Mouse (Mus musculus) mesoderm, embryonic 11.5 days (tissue): ENCODE results near the gene Tmod4.
A peak's percentile ranks its signal among the peaks of the same experiment; 100 is the strongest.

Experiments
- DNase-seq: peaks from one replicate; pipeline ENCODE4 v3.0.0-alpha.2; 2012; ENCODE audit warnings: low read depth, low spot score

Gene Tmod4

GRCm38 (mm10) chr3:95136336-95136735 lies 12.1 kb downstream of the Tmod4 start:
- DNase-seq = no peak

- DNase-seq = no peak
Measured at GRCm38 (mm10) chr3:95139586-95140288, 15.5 kb downstream of the Tmod4 start.

- no peak for DNase-seq
Measured at GRCm38 (mm10) chr3:95140289-95140595, 16.0 kb downstream of the Tmod4 start.

DNA sequence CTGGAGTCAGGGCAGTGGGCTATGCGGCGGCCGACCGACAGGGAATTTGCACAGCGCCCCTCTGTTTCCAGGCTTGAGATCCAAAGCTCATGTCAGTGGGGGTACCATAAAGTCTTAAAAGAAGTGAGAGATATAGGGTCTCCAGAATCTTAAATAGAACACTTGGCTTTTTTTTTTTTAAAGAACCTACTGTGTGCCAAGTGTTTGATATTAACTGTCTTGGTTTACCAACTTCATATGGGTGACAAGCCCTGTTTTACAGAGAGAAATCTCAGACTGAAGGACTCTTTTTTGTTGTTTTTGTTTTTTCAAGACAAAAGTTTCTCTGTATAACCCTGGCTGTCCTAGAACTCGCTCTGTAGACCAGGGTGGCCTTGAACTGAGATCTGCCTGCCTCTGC lies 16.5 kb downstream of the Tmod4 start:
- no peak for DNase-seq

GRCm38 (mm10) chr3:95141474-95141873 lies 17.2 kb downstream of the Tmod4 start:
- no peak for DNase-seq

DNA sequence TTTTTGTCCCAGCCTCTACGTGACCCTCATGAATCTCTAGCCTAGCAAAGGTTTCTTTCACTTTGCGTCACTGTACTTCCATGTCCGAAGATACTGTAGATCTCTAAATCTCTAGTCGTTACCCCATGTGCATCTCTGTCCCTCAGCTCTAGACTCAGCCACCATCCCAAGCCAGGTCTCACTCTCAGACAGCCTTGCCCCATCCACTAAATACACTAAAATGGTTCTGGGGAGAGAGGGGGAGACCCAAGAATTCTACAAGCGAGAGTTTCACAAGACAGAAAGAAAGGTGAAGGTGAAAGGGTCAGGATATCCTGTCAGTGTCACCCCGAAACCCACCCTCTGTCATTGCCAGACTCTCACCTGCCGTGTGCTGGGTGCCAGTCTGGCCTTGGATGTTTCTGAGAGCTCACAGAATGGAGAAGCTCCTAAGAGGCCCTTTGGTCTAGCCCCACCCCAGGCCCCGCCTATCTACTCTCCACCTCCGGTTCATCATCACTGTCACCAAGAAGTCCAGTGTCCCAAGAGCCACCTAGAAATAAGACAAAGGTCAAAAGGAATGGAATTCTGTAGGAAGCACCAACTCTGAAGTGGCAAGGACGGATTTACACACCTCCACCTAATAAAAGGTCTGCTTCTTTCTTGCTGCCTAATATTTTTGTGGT lies 17.8 kb downstream of the Tmod4 start, which contains the start of gene Tnfaip8l2:
Gene Tnfaip8l2, minus strand, starts transcription at position 409 of the 665 bp plus-strand sequence.
- no peak for DNase-seq

DNA sequence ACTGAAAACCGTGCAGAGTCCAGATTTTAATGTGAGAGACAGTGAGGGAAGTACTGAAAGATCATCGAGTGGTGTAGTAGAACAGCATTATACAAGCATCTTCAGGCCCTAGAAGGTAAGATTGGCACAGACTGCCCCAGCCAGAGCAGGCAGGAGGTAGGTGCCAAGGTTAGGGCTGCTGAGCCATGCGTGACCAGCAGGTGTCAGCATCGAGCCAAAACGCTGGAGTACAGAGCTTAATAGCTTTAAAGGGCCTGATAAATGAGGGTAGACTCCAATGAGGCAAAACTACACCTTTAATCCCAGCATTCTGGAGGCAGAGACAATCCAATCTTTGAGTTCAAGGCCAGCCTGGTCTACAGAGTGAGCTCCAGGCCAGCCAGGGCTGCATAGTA lies 18.3 kb downstream of the Tmod4 start:
- peak; percentile 77 for DNase-seq

- peak; percentile 57 for DNase-seq
Measured at GRCm38 (mm10) chr3:95147924-95148323, 23.6 kb downstream of the Tmod4 start.

GRCm38 (mm10) chr3:95153874-95154273 lies 29.6 kb downstream of the Tmod4 start:
- DNase-seq = no peak

DNA sequence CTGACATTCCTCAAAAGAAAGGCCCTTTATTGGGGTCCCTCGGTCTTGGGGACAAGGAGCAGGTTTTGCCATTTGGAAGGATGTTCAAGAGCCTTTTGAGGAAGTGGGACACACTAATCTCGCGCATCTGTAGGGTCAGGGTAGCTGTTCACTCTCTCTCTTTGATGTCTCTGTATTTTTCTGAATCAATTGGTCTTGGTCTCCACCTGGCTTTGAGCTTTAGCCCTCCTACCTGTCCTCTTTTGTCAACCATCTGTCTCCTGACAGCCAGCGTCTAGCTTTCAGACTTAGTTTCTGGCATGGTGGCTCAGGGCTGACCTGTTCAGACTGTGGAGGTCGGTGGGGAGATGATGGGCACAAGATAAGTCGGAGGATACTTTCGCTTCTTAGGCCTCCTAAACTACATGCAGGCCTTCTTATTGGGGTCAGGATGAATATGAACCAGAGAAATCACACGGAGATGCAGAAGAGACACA lies 35.3 kb downstream of the Tmod4 start:
- no peak for DNase-seq

GRCm38 (mm10) chr3:95159987-95160963 lies 36.0 kb downstream of the Tmod4 start, which contains the start of gene Sema6c:
Sema6c (plus strand) TSS chr3:95160457.
- DNase-seq = peak; percentile 90

- peak; percentile 31 for DNase-seq
Measured at GRCm38 (mm10) chr3:95161041-95161551, 36.8 kb downstream of the Tmod4 start.

DNA sequence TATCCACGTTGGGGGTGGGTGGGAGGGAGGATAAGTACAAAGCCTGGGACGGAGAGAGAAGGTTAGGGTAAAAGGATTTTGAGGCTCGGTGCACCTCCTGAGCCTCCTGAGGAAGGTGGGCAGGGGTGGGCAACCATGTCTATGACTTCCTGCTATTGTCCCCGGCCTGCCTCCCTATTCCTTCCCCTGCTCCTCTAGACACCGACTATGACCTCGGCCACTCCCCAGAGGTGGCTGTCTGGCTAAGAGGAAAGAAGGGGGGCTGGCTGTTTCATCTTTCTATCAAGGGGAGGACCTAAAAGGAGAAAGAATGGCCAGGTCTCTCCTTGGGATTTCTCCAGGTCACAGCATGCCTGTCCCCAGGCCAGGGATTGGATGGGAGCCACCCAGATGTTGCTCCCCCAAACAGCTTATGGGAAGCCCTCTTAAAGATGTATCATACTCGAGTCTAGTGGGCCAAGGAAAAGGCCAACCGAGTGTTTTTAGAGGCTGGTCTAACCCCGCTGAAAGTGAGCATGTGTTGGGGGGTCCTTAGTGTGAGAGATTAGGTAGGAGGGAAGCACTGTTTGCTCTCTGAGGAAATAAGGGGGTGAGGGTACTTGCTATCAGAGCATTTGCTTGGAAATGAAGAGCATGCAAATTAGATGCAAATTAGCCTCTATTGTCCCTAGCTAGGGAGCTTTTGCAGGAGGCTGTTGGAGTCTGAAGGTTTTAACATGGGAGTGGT lies 37.5 kb downstream of the Tmod4 start:
- DNase-seq = no peak

DNA sequence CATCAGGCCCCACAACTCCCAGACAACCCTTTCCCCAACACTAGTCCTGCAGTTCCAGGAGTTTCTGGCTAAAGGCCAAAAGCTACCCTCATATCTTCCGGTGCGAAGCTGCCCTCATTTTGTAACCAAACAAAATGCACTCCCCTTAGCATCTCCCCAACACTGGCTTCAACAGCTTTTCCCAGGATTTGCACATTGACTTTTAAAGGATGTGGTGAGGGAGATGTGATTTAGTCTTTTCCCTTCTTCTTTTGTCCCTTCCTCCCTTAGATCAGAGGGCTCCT lies 38.0 kb downstream of the Tmod4 start:
- no peak for DNase-seq

DNA sequence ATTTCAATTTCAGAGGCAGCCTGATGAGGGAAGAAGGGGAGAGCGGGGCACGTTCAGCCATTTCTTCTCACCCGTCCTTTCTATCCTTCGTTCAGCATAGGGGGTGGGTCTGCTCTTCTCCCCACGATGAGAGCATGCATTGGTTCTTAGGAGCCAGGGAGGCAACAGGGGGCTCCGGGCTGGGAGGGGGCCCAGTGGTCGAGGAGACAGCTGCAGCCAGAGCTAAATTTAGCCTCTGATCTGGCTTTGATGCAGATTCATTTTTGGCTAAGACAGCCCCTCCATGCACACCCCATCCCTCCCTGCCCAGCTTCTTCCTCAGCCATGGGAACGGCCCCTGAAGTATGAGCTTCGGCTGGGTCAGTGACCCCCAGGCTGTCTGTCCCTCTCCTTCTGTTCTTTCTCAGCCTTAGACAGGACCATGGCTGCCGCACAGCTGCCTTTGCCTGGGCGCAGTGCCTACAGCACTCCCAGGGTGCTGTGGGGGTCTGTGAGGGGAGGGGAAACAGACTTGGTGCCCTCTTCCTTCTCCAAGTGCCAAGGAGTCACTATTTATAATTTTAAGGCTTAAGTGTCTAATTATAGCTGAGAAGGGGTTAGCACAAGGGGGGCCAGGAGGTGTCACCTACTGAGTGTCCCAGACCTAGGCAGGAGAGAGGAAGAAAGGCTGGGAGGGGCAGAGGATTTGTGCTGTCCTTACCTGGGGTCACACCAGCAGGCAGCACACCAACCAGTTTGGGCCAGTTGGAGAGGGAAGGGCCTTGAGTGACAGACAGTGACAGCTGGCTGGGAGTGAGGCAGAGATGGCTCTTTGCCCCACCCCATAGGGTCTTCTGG lies 39.4 kb downstream of the Tmod4 start:
- no peak for DNase-seq

GRCm38 (mm10) chr3:95164256-95164550 lies 39.9 kb downstream of the Tmod4 start:
- DNase-seq = no peak

GRCm38 (mm10) chr3:95164840-95165239 lies 40.6 kb downstream of the Tmod4 start:
- no peak for DNase-seq

DNA sequence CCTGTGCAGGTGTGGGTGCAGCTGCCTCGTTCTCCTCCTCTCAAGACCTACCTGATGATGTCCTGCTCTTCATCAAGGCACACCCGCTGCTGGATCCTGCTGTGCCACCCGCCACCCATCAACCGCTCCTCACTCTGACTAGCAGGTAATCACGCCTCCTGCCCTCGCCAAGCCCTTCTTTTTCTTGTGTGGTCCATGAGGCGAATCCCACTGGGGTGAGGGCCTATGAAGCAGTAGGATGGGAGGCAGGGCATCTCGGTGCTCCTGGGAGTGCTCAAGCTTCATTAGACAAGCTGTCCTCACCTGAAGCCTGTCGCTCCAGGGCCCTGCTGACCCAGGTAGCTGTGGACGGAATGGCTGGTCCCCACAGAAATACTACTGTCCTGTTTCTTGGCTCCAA lies 45.7 kb downstream of the Tmod4 start:
- DNase-seq = no peak

DNA sequence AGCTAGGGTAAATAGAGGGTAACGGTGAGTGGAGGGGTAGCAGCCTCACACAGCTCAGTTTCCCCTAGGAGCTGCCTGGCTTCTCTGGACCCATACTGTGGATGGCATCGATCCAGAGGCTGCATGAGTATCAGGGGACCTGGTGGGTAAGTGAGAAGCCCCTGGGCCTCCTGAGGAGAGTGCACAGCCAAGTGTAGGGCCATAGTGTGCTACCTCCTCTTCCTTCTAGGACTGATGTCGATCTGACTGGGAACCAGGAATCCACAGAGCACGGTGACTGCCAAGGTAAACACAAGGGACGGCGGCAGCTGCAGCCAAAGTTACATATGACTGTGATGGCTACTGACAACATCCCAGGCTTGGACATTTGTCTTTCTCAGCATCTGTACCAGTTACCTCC lies 46.8 kb downstream of the Tmod4 start:
- DNase-seq = no peak

DNA sequence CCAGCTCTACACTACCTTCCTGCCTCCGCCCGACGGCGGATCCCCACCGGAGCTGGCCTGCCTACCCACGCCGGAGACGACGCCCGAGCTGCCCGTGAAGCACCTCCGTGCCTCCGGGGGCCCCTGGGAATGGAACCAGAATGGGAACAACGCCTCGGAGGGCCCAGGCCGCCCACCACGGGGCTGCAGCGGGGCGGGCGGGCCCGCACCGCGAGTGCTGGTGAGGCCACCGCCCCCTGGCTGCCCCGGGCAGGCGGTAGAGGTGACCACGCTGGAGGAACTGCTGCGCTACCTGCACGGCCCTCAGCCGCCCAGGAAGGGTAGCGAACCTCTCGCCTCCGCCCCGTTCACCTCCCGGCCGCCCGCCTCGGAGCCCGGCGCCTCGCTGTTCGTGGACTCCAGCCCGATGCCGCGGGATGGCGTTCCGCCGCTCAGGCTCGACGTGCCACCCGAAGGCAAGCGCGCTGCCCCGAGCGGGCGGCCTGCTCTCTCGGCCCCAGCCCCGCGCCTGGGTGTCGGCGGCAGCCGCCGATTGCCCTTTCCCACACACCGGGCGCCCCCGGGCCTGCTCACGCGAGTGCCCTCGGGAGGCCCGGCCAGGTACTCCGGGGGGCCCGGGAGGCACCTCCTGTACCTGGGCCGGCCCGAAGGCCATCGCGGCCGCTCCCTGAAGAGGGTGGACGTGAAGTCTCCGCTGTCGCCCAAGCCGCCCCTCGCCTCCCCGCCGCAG lies 48.4 kb downstream of the Tmod4 start:
- DNase-seq = no peak
